Mouse (Mus musculus) kidney, adult 11 months (tissue): ENCODE results near the gene Ralgapa2.
A peak's percentile ranks its signal among the peaks of the same experiment; 100 is the strongest.

Experiments
- DNase-seq: peaks from one replicate; pipeline ENCODE4 v3.0.0; 2022

Gene Ralgapa2

DNA sequence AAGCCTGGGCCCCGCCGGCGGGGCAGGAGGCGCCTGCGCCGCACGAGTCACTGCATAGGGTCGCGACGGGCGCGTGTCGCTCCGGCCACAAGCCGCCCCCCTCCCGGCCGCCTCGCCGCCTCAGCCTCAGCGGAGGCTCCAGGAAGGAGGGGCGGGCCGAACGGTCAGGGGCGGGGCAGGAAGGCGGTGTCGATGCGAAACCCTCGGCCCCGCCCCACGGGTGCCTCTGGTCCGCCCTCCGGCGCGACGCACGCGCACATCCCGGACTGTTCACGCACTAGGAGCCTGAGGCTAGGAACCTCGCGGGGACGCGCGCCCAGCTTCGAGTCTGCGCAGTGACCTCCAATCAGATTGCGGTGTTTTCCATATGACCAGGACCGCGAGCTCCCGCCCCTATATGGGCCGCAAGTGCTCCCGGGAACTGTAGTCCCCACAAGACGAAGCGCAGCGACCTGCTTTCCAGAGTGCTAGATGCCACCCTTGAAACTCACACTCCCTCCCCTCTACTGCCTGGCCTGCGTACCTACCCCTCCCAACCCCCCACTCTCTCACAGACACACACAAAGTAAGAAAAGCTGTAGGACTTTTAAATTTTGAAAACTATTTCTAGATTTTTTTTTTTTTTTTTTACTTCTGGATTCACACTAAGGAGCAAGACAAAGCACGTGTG is at the start of gene Ralgapa2:
Ralgapa2 (minus strand) TSS at position 434 of the 670 bp plus-strand sequence.
- DNase-seq, result peak; percentile 100

- no peak for DNase-seq
Observed at GRCm38 (mm10) chr2:146561505-146561904, 49.4 kb upstream of the Ralgapa2 start.

- no peak for DNase-seq
Observed at GRCm38 (mm10) chr2:146560633-146561043, 48.5 kb upstream of the Ralgapa2 start.

DNA sequence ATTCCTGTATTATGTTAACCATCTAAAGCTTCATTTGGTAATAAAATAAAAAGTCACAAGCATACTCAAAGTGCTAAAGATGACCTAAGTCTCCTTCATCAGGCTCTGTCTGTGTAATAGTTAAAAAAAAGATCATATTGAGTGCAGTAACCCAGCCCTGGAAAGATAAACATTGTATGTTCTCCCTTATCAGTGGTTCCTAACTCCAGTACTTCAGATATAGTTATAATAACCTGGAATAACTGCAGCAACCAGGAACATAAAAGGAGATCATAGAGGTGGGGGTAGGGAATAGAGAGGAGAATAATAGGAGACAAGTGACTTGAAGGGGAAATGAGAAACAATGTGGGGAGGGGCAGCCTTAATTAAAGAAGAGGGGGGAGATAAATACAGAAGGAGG is 44.0 kb upstream of the Ralgapa2 start:
- DNase-seq, result no peak

DNA sequence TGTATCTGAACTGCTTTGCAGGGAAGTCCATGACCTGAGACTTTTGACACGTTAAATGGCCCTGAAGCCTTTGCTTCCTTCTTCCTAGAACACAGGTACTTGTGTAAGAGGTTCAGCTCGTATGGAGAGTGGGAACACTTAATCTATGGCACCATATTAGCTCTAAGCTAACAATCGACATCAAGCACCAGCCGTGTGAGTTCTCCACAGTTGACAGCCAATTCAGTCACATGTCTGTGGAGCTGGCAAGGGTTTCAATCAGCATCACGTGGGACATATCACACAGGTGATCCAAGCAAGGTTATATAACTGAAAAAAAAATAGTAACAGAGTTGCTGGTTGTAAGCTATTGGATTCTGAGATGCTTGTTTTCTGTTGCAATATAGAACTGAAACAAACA is 43.2 kb upstream of the Ralgapa2 start:
- DNase-seq, result peak; percentile 43

DNA sequence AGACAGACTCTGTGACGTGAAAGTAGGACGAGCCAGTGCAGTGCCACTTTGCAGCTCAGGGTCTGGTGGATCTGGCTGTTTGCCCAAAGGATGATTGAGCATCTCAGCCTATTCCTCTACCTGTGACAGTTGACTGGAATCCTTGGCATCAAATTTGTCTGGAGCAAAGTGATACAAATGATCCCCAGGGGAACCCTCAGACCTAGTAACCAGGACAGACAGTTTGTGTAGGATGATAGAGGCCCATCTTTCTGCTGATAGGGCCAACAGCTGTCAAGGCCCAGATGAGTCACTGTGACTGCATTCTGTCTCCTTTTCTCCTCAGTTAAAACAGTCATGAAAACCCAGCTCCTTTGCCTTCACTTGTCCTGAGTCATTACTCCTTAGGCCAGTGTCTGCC is 41.6 kb upstream of the Ralgapa2 start:
- no peak for DNase-seq

DNA sequence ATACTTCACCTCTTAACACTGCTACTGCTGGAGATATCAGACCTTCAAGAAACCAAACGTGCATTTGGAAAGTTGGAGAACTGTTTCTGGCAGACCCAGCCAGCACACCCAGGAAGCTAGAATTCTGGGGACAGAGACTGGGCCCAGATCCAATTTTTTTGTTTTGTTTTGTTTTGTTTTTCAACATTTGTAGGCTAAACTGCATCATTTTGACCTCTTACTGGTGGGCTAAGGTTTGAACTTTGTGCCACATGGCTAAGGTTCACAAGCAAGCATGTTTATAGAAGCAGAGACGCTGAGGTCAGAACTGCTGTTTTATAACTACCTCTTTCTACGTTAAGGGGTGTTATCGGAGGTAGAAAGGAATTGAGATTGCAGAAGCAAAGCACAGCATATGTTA is 39.7 kb upstream of the Ralgapa2 start:
- DNase-seq, result peak; percentile 35

- DNase-seq, result no peak
Observed at GRCm38 (mm10) chr2:146549111-146549776, 37.1 kb upstream of the Ralgapa2 start.

GRCm38 (mm10) chr2:146544155-146544814 is 32.1 kb upstream of the Ralgapa2 start:
- DNase-seq, result no peak

- DNase-seq, result no peak
Observed at GRCm38 (mm10) chr2:146533118-146533949, 21.2 kb upstream of the Ralgapa2 start.

GRCm38 (mm10) chr2:146532493-146532892 is 20.3 kb upstream of the Ralgapa2 start:
- no peak for DNase-seq

DNA sequence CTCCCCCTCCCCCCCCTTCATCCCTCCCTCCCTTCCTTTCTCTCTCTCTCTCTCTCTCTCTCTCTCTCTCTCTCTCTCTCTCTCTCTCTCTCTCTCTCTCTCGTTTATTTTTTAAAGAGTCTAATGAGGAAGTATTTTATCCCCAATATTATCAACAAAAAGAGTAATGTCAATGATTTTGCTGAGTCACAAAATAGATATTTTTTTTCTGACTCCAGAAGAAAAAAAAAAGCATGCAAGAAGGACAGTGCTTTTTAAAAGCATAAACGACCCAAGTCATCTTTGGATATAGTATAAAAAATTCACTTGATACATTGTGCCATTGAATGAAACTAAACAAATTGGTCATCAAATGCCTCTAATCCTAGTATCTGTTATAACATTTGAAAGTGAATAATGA is 13.3 kb upstream of the Ralgapa2 start:
- no peak for DNase-seq

- DNase-seq, result peak; percentile 78
Observed at GRCm38 (mm10) chr2:146524685-146525415, 12.7 kb upstream of the Ralgapa2 start.

DNA sequence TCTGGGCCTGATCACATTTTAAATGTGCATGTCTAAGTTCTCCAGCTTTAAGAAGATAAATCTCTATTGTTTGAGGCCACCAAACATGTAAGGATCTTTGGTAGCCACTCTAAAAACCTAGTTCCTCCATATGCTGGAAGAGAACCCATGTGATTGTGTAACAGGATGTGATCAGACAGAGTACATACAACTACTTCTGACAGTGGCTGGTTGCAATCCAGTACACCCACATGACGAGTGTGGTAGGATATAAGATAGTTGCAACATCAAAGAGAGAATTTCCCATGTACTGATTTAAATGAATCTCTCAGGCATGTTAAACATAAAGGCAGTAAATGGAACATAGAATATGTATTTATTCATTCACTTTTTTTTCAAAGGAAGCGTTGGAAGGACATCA is 4.8 kb upstream of the Ralgapa2 start:
- DNase-seq, result no peak

- no peak for DNase-seq
Observed at GRCm38 (mm10) chr2:146515081-146515480, 2.9 kb upstream of the Ralgapa2 start.

DNA sequence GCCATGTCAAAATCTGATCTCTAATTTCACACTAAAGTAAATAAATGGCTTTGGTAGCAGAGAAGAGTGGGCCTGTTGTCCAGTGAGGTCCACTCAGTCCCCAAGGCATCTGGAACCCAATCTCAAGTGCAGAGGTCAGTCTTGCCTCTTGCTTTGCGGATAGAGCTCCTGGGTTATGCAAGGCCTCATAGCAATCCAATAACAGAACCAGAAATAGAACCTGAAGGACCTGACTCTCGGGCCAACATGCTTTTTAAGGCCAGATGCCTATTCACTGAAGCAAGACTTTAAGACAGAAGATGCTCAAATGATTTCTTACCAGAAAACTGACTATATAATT is 407 bp upstream of the Ralgapa2 start:
- peak; percentile 53 for DNase-seq

DNA sequence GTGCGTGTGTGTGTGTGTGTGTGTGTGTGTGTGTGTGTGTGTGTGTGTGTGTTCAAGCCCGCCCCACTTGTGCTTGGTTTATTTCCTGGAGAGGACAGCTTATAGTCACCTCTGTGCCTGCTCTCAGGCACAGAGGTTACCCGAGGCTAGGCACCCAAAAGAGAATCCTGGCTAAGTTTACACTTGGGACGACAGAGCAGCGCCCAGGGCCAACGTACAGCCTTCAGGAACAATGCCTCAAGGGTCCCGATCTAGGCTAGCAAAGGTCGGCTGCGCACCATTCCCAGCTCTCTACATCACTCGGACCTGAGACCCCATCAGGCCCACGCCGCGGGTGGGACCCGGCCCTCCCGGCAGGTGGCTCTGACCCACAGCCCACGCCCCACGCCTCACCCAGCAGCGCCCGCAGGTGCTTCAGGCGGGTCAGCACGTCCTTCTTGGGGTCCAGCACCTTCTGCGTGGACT is 711 bp downstream of the Ralgapa2 start:
- no peak for DNase-seq

- no peak for DNase-seq
Observed at GRCm38 (mm10) chr2:146510780-146511179, 1.4 kb downstream of the Ralgapa2 start.

- DNase-seq, result peak; percentile 67
Observed at GRCm38 (mm10) chr2:146502578-146503311, 9.4 kb downstream of the Ralgapa2 start.

- DNase-seq, result no peak
Observed at GRCm38 (mm10) chr2:146500067-146500466, 12.1 kb downstream of the Ralgapa2 start.

- DNase-seq, result no peak
Observed at GRCm38 (mm10) chr2:146499111-146499510, 13.0 kb downstream of the Ralgapa2 start.

GRCm38 (mm10) chr2:146498298-146498697 is 13.8 kb downstream of the Ralgapa2 start:
- no peak for DNase-seq
